Mouse (Mus musculus) layer of hippocampus, adult 6 months (tissue): Measurements from ENCODE around the gene Ces2g. TPM values are rescaled to one million over a fixed set of nuclear protein-coding genes. Genes with fewer than 3 reads are reported as not detected.

Experiments
- long read RNA-seq, 2 experiments: library from polyadenylated mRNA; unstranded; transcript quantifications; one replicate each; pipeline ENCODE4 v2.0.0; 2019 to 2020
- polyA plus RNA-seq: library from polyadenylated mRNA; unstranded; fragments of <200 nt; fragmentation: Nextera tagmentation; gene quantifications from 2 replicates; pipeline ENCODE4 v1.2.3, GENCODE M21; 2021

Gene Ces2g
- polyA plus RNA-seq, result 0.10 and 0.18 TPM in 2 replicates
- long read RNA-seq, experiment 1, partial matches to known transcripts, result 0 of 1 reads
- long read RNA-seq, experiment 1, other reads (novel, unspliced or antisense), result 0 of 1 reads
- long read RNA-seq, experiment 2, result 0 reads

GRCm38 (mm10) chr8:104961537-104961961 lies at the start of gene Ces2g:
Ces2g (plus strand) TSS chr8:104961718.

GRCm38 (mm10) chr8:104925972-104926596 lies 35.4 kb upstream of the Ces2g start, which contains the start of gene Ces2e:
Ces2e (plus strand) TSS chr8:104926260.

GRCm38 (mm10) chr8:104947056-104947455 lies 14.5 kb upstream of the Ces2g start, which contains the start of gene Ces2f:
Ces2f (plus strand) TSS chr8:104947356.

GRCm38 (mm10) chr8:105000586-105000985 lies 39.1 kb downstream of the Ces2g start, which contains the start of gene Ces2h:
Ces2h (plus strand) TSS chr8:105000853.

Other genes starting within 250 kb of the Ces2g start
- gene Ces2a, start 227.7 kb upstream of the Ces2g start, polyA plus RNA-seq, result not detected in 2 replicates
- not detected in 2 replicates for gene Ces2b, start 130.1 kb upstream of the Ces2g start, polyA plus RNA-seq
- not detected in 2 replicates for gene Ces2c, start 114.7 kb upstream of the Ces2g start, polyA plus RNA-seq
- not detected in 2 replicates for gene Ces2e, start 35.5 kb upstream of the Ces2g start, polyA plus RNA-seq
- gene Ces2f, start 14.4 kb upstream of the Ces2g start, polyA plus RNA-seq, result not detected in 2 replicates
- gene Ces2h, start 39.1 kb downstream of the Ces2g start, polyA plus RNA-seq, result not detected in 2 replicates
- not detected in 2 replicates for gene Ces3a, start 86.9 kb downstream of the Ces2g start, polyA plus RNA-seq
- gene Ces3b, start 122.0 kb downstream of the Ces2g start, polyA plus RNA-seq, result not detected in 2 replicates
- not detected in 2 replicates for gene Ces4a, start 170.1 kb downstream of the Ces2g start, polyA plus RNA-seq
- gene Cbfb, start 209.0 kb downstream of the Ces2g start, polyA plus RNA-seq, result 9.7 and 11.5 TPM in 2 replicates